Mouse (Mus musculus) heart, adult 2 months (tissue): ENCODE measurements around the gene Pex7. TPM values are rescaled to one million over a fixed set of nuclear protein-coding genes. Genes with fewer than 3 reads are reported as not detected.

Experiments
- DNase-seq, 2 experiments: peaks; one replicate each; pipeline ENCODE4 v3.0.0; 2021
- H3K27ac ChIP-seq: fragments of 200-600 bp; 2 replicates; pipeline ENCODE4 v1.8.1; 2022
- H3K27me3 ChIP-seq: fragments of 200-500 bp; 2 replicates; pipeline ENCODE4 v1.6.1; 2012; ENCODE audit warnings: mild to moderate bottlenecking, low read length, inconsistent platforms, mixed read lengths; ENCODE audit not compliant: control insufficient read depth, insufficient read depth
- H3K36me3 ChIP-seq: fragments of 200-500 bp; 2 replicates; pipeline ENCODE4 v1.6.1; 2012; ENCODE audit warnings: low read length, inconsistent platforms; ENCODE audit not compliant: control insufficient read depth, insufficient read depth
- H3K4me1 ChIP-seq: fragments of 200-500 bp; 2 replicates; pipeline ENCODE4 v1.6.1; 2011; ENCODE audit warnings: low read length; ENCODE audit not compliant: control insufficient read depth, insufficient read depth
- H3K4me3 ChIP-seq: fragments of 200-600 bp; 2 replicates; pipeline ENCODE4 v1.8.1; 2022
- H3K79me2 ChIP-seq: fragments of 200-500 bp; replicated peaks from 2 replicates; pipeline ENCODE4 v1.6.1; 2012; ENCODE audit warnings: mild to moderate bottlenecking, inconsistent platforms, low read length, moderate library complexity, mixed read lengths; ENCODE audit not compliant: control insufficient read depth, insufficient read depth
- H3K9ac ChIP-seq: fragments of 200-500 bp; 2 replicates; pipeline ENCODE4 v1.6.1; 2012; ENCODE audit warnings: low read depth, mild to moderate bottlenecking, control low read depth, inconsistent platforms, low read length, mixed read lengths
- CTCF ChIP-seq: fragments of 200-600 bp; IDR thresholded peaks from 2 replicates; pipeline ENCODE4 v1.8.1; 2022; ENCODE audit warnings: antibody characterized with exemption, mild to moderate bottlenecking, moderate library complexity
- EP300 ChIP-seq: fragments of 200-500 bp; IDR thresholded peaks from 2 replicates; pipeline ENCODE4 v1.6.1; 2011; ENCODE audit warnings: low read depth, low read length, control low read depth; ENCODE audit not compliant: insufficient read depth
- POLR2A ChIP-seq: fragments of 200-500 bp; IDR thresholded peaks from 2 replicates; pipeline ENCODE4 v1.6.1; 2011; ENCODE audit warnings: mild to moderate bottlenecking, low read depth, low read length, control low read depth; ENCODE audit not compliant: insufficient read depth
- WGBS: fragments of 180-500 bp; shearing (Covaris S2); methylation state at CpG from one replicate; pipeline ENCODE4 v1.1.7; 2018; 5-methylcytosine and 5-hydroxymethylcytosine counted together
- intact Hi-C: fragments of 180-260 bp; cut with DNase I; formaldehyde crosslinking; loops from one replicate; pipeline ENCODE4 v1.15.1; 2025
- polyA plus RNA-seq: library from polyadenylated mRNA; depleted of rRNA; stranded (reverse); fragments of >200 nt; gene quantifications from 2 replicates; pipeline ENCODE4 v1.2.3, GENCODE M21; 2012
- total RNA-seq, 2 experiments: library from RNA; stranded (reverse); gene quantifications; 2 replicates each; pipeline ENCODE4 v1.2.3; 2021

Pex7 gene
- total and polyA plus RNA-seq, 3 experiments = 32.5 to 37.6 (median 32.8) TPM

DNA sequence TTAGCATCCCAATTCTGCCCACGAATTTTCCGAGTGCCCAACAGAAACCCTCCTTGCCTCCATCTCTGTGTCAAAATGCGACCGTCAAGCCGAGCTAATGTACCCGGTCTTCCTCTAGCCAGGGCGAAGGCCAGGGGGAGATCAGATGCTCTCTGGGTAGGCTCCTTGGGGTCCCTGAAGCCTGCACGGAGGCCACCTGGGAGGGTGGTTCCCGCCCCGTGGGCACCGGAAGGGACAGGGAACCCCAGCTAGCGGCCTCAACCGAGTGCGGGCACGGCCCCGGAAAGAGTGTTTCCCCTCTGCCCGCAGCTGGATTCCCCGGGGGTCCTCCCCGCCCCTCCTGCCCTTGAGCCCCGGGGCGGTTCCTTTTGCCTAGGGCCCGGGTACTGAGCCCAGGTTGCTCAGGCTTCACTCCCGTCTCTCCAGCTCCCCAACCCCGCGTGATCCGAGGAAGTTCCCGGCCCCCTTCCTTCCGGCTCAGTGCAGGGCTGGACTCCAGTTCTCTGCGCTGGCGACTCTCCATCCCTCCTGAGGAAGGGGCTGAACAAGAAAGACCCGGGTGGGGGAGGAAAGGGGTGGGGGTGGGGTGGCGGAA lies 57.6 kb downstream of the Pex7 start:
- no peak for DNase-seq
- intact Hi-C loops = no loop called here

GRCm38 (mm10) chr10:19848928-19849770 lies 58.3 kb downstream of the Pex7 start:
- Histone ChIP-seq H3K79me2 (no peaks in the 10 kb centered on the region), H3K4me1 (no peaks in the 10 kb centered on the region), H3K27ac (no peak overlapping the region), H3K27me3 (peaks cover 19% of the 10 kb centered on the region), H3K4me3 (no peak overlapping the region; the same call in 1 of the 2 replicates), H3K9ac (no peak overlapping the region), H3K36me3 (no peaks in the 10 kb centered on the region)
- WGBS = 15% methylated on average over 44 of the region's 44 CpGs
- no peak for DNase-seq
- intact Hi-C loops = no loop called here
- TF ChIP-seq EP300 = no peak
- no peak for TF ChIP-seq POLR2A
- TF ChIP-seq CTCF = no peak

More for the DNA sequence above, 57.6 kb downstream of the Pex7 start:
- under 1% methylated on average over 32 of the region's 32 CpGs for WGBS
- no peak overlapping the region for H3K27ac ChIP-seq
- peaks cover 19% of the 10 kb centered on the region for H3K27me3 ChIP-seq
- H3K4me1 ChIP-seq = no peaks in the 10 kb centered on the region
- TF ChIP-seq CTCF = no peak
- TF ChIP-seq EP300 = no peak
- TF ChIP-seq POLR2A = no peak
- H3K9ac ChIP-seq = no peak overlapping the region
- H3K36me3 ChIP-seq = no peaks in the 10 kb centered on the region
- H3K4me3 ChIP-seq = peak overlapping the region; percentile 31
- H3K79me2 ChIP-seq = no peaks in the 10 kb centered on the region

DNA sequence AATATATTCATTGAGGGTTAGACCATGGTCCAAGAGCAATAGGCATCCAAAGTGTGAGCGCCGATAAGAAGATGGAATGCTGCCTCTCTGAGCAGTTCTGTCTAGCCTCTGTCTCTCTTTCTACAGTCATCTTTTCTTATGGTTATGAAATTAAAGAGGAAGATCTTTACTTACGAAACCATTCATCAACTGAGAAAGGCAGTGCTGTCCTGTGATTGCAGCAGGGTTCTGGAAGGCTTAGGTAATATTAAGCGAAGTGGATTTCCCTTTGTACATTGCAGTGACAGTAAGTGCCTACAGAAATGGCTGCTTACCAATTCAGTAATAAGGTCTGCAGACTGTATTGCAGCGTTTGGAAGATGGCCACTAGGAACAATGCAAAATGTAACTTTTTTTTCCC lies 67.7 kb downstream of the Pex7 start:
- H3K4me3 ChIP-seq = no peak overlapping the region
- H3K27me3 ChIP-seq = no peaks in the 10 kb centered on the region
- 80% methylated on average over 5 of the region's 5 CpGs for WGBS
- no peaks in the 10 kb centered on the region for H3K36me3 ChIP-seq
- H3K9ac ChIP-seq = no peak overlapping the region
- no peak for TF ChIP-seq EP300
- no peak for DNase-seq
- no peaks in the 10 kb centered on the region for H3K79me2 ChIP-seq
- no peaks in the 10 kb centered on the region for H3K4me1 ChIP-seq
- H3K27ac ChIP-seq = no peak overlapping the region
- intact Hi-C loops = no loop called here

- Histone ChIP-seq H3K27ac (no peak overlapping the region), H3K27me3 (no peaks in the 10 kb centered on the region), H3K4me3 (no peak overlapping the region), H3K9ac (no peak overlapping the region), H3K36me3 (no peaks in the 10 kb centered on the region), H3K79me2 (no peaks in the 10 kb centered on the region), H3K4me1 (no peaks in the 10 kb centered on the region)
- intact Hi-C loops = no loop called here
- 80% methylated on average over 8 of the region's 8 CpGs for WGBS
- TF ChIP-seq POLR2A (no peak), EP300 (no peak), CTCF (no peak)
- no peak for DNase-seq
Measured at GRCm38 (mm10) chr10:19835887-19836710, 71.4 kb downstream of the Pex7 start.

- Histone ChIP-seq H3K4me3 (no peak overlapping the region), H3K9ac (no peak overlapping the region), H3K4me1 (no peaks in the 10 kb centered on the region), H3K79me2 (no peaks in the 10 kb centered on the region), H3K27ac (no peak overlapping the region), H3K36me3 (no peaks in the 10 kb centered on the region), H3K27me3 (no peaks in the 10 kb centered on the region)
- DNase-seq = no peak
- TF ChIP-seq EP300 (no peak), POLR2A (no peak), CTCF (no peak)
- 98% methylated on average over 6 of the region's 6 CpGs for WGBS
- intact Hi-C loops = no loop called here
Measured at GRCm38 (mm10) chr10:19834222-19834621, 73.3 kb downstream of the Pex7 start.
